Mouse (Mus musculus) testis, adult 2 months (tissue): ENCODE data around the gene Pim3.

Experiments
- CTCF ChIP-seq: fragments of 200-500 bp; IDR thresholded peaks from 2 replicates; pipeline ENCODE4 v1.5.1; 2012; ENCODE audit warnings: low read depth, mild to moderate bottlenecking, inconsistent platforms, low read length, moderate library complexity; ENCODE audit not compliant: control insufficient read depth, insufficient read depth, insufficient replicate concordance
- POLR2A ChIP-seq: fragments of 200-500 bp; IDR thresholded peaks from 2 replicates; pipeline ENCODE4 v1.6.1; 2012; ENCODE audit warnings: low read depth, mild to moderate bottlenecking, inconsistent platforms, low read length, moderate library complexity; ENCODE audit not compliant: control insufficient read depth

- TF ChIP-seq CTCF (no peak), POLR2A (peak; percentile 77)
These were observed 42.7 kb upstream of the Pim3 start, which contains the start of the genes Alg12 and Creld2 for GRCm38 (mm10) chr15:88819026-88819905.
